Mouse (Mus musculus) frontal cortex, postnatal 36 days (tissue): ENCODE data around the gene Akap2.
A peak's percentile ranks its signal among the peaks of the same experiment; 100 is the strongest.

Source experiments
- DNase-seq, 2 experiments: peaks; one replicate each; pipeline ENCODE4 v3.0.0; 2022; ENCODE audit warnings: low spot score in 2 of 2

Gene Akap2

GRCm38 (mm10) chr4:57757997-57758396 is 40.5 kb downstream of the Akap2 start:
- DNase-seq = peak in 1 of 2 experiments; percentile 30

GRCm38 (mm10) chr4:57762424-57762823 is 45.0 kb downstream of the Akap2 start:
- no peak for DNase-seq

- no peak for DNase-seq
Measured at GRCm38 (mm10) chr4:57764392-57764791, 46.9 kb downstream of the Akap2 start.

GRCm38 (mm10) chr4:57764926-57765325 is 47.5 kb downstream of the Akap2 start:
- no peak for DNase-seq

- no peak for DNase-seq
Measured at GRCm38 (mm10) chr4:57765806-57766205, 48.3 kb downstream of the Akap2 start.

GRCm38 (mm10) chr4:57769007-57769406 is 51.5 kb downstream of the Akap2 start:
- no peak for DNase-seq

DNA sequence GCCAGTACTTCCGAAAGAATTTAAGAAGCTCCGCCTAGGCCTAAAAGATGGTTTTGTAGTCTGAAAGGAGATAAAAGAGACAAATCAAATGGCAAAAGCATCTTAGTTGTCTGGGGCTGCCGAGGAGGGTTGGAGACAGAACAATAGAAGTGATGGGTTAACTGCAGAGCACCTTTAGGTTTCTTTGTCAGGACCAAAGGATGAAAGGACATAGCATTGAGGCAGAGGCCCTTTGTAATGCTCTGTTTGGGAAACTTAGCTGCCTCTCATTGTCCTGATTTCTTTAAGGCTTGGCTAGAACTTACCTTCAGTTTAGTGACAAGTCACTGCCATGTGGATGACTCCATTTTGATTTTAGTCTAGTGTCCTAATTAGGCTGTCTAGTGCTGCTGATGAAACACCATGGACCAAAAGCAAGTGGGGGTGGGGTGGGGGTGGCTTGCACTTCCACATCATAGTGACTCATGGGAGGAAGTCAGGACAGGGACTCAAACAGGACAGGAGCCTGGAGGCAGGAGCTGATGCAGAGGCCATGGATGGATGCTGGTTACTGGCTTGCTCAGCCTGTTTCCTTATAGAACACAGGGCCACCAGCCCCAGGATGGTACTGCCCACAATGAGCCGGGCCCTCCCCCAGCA is 52.8 kb downstream of the Akap2 start:
- DNase-seq = no peak

- no peak for DNase-seq
Measured at GRCm38 (mm10) chr4:57771558-57772219, 54.2 kb downstream of the Akap2 start.

GRCm38 (mm10) chr4:57772851-57773510 is 55.5 kb downstream of the Akap2 start:
- no peak for DNase-seq

DNA sequence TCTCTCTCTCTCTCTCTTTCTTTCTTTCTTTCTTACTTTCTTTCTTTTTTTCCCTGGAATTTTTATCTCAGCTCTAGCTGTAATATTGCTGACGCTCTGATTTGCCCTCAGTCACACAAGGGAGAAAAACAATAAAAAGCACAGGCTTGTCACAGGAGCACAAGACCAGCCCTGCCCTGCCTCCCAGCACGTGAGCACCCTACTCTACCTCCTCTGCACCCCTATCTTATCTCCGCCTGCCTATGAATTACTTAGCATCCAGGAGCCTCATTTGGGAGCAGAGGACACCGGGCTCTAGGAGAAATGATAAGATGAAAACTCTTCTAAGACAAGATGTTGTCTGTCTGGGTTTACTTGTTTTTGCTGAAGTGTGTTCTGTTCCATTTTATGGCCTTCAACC is 57.1 kb downstream of the Akap2 start:
- DNase-seq = no peak

DNA sequence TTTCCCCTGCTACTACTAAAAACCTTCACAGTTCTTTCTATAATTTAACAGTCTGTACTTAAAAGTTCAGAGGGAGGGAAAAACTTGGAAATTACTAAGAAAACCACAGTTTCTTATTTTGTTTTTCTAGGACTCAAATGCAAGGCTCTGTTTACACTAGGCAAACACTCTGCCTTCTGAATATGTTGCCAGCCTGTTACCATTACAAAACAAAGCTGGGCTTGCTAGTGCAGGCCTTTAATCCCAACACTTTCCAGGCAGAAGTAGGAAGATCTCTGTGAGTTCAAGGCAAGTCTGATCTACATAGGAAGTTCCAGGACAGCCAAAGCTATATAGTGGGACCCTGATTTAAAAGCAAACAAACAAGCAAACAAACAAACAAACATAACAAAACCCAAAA is 58.1 kb downstream of the Akap2 start:
- no peak for DNase-seq

GRCm38 (mm10) chr4:57780403-57780802 is 62.9 kb downstream of the Akap2 start:
- no peak for DNase-seq

DNA sequence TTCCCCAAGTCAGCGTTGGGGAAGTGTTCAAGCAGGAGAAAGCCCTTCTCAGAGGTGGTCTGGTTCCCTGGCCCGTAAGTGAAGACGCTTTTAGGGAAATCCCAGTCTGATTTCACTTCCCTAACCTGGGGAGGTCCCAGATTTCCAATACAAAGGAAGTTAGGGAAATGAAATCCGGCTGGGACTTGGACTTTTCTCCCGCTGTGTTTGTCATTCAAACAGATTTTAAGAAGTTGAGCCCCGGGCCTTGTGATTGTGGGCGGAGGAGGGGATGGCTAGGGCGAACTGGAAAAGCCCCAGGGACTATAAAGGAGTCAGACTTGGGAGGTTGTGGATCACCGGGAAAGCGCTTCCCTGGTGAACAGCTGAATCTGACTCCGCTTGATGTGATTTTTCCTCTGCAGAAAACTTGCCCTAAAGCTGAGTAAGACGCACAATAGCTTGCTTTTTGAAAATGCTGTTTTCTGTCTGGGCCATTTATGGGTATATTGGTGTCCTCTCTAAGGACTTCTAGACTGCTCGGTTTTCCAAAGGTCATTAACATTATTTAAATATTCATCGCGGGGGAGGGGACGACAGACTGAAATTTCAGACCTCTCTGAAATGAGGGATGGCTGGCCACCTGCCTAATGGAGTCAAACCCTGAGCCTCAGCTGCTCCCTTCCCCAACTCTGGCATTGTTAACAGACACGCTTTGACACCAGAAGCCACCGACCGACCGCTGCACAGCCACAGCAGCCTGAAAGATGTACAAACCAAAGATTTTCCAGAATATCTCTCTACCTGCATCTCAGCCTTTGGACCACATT is 63.6 kb downstream of the Akap2 start:
- no peak for DNase-seq

DNA sequence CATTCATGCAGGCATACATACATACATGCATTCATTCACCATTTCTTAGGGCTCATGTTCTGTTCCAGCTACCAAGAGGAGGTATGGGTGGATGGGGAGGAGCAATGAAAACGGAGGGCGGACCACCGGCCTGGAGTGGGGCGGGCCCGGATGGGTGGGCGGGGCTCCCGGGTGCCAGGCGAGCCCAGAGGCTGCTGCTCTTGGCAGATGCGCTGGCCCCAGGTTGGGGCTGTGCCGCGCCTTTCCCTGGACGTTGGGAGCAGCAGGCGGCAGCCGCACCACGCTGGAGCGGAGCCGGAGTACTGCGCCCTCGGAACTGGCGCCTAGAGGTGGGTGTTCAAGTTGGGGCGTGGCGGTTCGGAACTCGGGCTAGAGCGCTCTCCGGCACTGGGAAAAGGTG is 64.5 kb downstream of the Akap2 start:
- DNase-seq = peak; percentile 31 to 54

DNA sequence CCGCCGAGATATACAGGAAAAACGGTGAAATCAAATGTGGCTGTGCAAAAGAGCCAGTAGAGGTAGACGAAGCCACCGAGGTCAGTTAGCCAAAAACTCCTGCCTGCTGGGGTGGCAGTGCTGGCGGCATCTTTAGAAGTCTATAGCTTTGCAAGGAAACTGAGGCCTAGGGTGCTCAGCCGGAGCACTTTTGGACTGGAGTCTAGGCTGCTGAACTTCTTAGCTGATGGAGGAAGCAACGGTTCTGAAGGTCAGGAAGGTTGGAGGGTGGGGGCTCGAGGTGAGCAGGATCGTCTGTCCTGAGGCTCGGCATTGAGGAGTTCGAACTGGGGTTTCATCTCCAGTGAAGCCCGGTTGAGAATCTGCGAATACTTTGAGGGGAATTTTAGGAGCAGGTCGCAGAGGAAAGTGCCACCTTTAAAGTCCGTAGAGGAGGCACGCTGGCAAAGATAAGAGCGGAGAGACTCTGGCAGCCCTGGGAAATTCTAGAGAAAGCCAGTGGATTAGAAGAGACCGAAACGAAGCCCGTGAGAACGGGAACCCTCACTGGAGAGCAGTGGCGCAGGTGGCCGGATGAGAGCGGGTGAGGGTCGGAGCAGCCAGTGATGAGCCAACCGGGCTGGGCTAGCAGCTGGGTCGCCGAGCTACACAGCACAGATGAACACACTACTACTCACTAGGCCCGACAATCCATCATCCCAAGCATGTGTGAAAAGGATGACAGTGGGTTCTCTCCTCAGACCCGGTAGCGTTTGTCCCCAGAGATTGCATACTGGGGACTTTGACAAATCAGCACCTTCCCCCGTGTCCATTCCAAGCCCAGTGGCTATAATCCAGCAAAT is 65.3 kb downstream of the Akap2 start:
- DNase-seq = no peak

GRCm38 (mm10) chr4:57783391-57783770 is 65.9 kb downstream of the Akap2 start:
- no peak for DNase-seq

GRCm38 (mm10) chr4:57783853-57784600 is 66.6 kb downstream of the Akap2 start:
- DNase-seq = no peak

DNA sequence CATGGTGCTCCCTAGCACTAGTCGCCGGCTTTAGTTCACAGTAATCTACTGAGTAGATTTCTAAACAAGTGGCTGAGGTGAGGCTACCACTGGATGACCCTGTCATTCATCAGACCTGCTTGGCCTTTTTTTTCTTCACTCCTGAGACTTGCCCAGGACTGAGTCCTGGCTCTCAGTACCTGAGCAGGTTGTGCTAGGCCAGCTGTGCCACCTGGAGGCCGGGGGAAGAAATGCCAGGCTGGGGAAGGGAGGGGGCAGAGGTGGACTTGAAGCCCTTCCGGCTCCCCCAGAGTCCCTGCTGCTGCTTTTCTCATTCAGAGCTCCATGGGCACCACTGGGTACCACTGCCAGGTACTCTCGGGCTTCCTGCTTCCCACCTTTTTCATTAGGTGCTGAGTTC is 71.3 kb downstream of the Akap2 start:
- no peak for DNase-seq

DNA sequence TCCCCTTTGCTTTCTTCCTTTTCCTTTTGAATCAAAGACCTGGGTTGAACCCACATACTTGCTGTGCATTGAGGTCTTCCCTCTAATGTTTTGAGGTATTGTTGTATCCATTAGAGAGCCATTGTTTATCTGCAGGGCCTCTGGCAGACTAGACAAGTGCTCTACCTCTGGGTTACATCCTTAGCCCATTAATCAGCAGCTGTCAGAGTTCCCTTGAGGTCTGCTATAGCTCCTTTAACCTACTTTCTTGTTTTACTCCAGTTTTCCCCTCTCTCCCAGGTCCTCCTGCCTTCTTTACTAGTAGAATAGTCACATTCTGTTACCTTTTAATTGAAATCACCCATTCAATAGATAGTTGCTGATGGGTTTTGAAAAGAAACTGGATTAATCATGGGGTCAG is 71.7 kb downstream of the Akap2 start:
- DNase-seq = no peak

- DNase-seq = no peak
Measured at GRCm38 (mm10) chr4:57793989-57794388, 76.5 kb downstream of the Akap2 start.

DNA sequence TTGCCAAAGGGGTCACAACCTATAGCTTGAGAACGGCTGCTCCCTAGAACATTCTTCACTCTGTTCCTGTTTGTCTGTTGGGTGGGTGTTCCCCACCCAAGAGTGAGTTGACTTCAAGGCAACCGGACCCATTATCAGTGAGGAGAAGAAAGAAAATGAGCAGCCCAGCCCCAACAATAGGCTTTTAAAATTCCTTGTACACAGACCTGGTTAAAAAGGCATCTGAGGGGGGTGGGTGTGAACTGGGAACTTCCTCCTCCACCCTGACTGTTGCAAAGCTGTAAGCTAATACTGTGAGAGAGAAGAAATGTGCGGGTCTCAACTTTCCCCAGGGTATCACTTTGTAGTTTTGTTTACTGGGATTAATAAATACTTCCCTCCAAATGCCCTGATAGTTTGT is 77.1 kb downstream of the Akap2 start:
- no peak for DNase-seq
